Mouse (Mus musculus) granulocyte monocyte progenitor cell, adult 5-6 weeks (primary cell): ENCODE data around the gene Mgrn1. TPM values are rescaled to one million over a fixed set of nuclear protein-coding genes. Genes with fewer than 3 reads are reported as not detected.

ENCODE experiments used
- ATAC-seq: replicated peaks from 2 replicates; pipeline ENCODE4 v1.8.0; 2016; ENCODE audit warnings: mild to moderate bottlenecking, moderate TSS enrichment, inconsistent platforms; ENCODE audit not compliant: poor library complexity, severe bottlenecking
- total RNA-seq, 2 experiments: library from RNA; stranded (forward) in 1 of 2; stranded (reverse) in 1 of 2; fragments of 200-712, 200-1000 nt in 1 of 2; fragments of >200 nt in 1 of 2; fragmentation: Nextera tagmentation in 1 of 2; gene quantifications; 2 replicates each; pipeline ENCODE4 v1.2.3; 2014 to 2017

Gene Mgrn1
- 28.3 and 33.5 TPM in 2 replicates for total RNA-seq (2014; fragmentation: Nextera tagmentation)
- total RNA-seq (2017): 16.6 and 21.6 TPM in 2 replicates

DNA sequence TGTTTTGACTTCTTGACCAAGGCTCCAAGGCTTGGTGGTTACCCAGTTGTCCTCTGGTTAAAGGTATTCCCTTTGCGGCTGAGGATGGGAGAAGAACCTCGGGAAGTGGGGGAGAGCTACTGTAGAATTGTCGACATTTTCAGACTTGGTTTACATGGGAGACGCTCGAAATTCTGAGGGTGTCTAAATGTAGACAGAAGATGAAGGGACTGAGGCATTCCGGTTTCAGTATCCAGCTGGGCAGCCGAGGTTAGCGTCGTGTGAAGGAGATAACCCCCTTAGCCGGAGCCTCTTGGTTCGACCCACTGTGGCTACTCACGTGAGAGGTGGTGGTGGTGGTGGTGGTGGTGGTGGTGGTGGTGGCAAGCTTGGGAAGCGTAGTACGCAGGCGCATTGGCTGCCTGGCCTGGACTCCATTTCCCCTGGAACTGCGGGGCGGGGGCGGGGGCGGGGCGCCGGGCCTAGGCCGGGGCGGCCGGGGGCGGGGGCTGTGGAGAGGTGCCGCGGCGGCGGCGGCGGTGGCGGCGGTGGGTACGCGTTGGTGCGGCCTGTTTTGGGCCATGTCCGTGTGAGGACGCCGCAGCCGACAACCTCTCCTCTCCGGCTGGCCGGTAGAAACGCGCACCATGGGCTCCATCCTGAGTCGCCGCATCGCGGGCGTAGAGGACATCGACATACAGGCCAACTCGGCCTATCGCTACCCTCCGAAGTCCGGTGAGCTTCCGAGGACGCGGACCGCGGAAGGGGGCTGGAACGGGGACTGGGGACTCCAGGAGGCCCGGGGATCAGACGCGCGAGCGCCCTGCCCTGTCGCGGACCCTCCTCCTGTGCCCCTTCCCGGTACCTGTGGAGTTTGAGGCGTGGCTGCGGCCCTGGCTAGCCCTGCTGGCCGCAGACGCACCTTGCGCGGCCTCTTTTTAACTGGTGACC, at the start of gene Mgrn1:
Mgrn1 (plus strand) TSS at position 490 of the 930 bp plus-strand sequence.
- ATAC-seq: peak; percentile 85

GRCm38 (mm10) chr16:4837631-4838030, 48.4 kb upstream of the Mgrn1 start:
- ATAC-seq: no peak

- ATAC-seq: peak; percentile 37; the same call in 1 of the 2 replicates
These were observed 46.5 kb upstream of the Mgrn1 start for GRCm38 (mm10) chr16:4839552-4839951.

GRCm38 (mm10) chr16:4840231-4840630, 45.8 kb upstream of the Mgrn1 start:
- no peak for ATAC-seq

DNA sequence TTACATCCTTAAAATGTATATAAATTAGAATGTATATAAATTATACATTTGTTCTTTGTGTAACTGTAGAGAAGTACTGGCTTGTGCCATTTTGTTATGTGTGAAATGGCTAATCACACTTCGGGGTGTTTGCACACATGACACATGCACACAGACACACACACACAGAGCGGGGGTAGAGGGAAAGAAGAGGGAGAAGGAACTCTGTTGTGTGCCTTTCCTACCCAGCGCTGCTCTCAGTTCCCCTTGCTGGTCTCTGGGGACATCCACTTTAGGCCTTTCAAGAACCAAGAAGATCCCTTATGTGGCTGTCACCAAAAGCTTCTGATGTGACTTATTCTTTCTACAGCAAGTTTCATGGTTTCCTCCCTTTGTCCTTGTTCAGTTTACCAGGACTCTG, 39.0 kb upstream of the Mgrn1 start:
- peak; percentile 65; the same call in 1 of the 2 replicates for ATAC-seq

DNA sequence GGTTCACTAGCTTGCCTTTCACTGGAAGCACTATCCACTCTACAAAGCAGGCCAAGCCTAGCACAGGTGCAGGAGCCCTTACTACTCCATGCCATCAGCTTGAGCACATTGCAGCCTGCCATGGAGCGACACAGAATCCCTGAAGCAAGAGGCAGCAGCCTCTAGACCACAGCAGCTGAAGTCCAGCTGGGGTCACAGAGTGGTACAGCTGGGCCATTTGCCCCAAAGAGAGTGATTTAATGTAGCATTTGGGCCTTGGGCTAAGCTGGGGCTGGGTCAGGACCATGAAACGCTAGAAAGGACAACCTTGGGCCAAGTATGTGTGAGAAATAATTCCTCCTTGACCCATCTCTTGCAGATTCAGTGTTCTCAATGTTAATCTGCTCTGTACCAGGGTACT, 38.0 kb upstream of the Mgrn1 start:
- ATAC-seq: no peak

DNA sequence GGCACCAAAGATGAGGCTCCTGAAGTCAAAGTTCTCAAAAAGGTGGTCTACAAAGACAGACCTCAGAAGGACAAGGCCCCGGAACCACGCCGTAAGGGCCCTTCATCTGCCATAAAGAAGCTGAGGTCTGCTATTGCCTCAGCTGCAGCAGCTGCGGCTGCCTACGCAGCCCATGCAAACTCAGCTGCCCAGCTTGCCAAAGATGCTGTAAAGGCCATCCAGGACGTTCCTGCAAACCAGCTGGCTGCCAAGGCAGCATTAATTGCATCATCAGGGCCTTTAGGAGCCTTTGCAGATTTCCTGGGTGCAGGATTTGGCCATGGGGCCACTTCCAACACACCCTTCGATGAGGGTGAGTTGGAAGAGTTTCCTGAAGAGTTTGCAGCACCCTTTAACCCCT, 35.7 kb upstream of the Mgrn1 start:
- ATAC-seq: no peak

DNA sequence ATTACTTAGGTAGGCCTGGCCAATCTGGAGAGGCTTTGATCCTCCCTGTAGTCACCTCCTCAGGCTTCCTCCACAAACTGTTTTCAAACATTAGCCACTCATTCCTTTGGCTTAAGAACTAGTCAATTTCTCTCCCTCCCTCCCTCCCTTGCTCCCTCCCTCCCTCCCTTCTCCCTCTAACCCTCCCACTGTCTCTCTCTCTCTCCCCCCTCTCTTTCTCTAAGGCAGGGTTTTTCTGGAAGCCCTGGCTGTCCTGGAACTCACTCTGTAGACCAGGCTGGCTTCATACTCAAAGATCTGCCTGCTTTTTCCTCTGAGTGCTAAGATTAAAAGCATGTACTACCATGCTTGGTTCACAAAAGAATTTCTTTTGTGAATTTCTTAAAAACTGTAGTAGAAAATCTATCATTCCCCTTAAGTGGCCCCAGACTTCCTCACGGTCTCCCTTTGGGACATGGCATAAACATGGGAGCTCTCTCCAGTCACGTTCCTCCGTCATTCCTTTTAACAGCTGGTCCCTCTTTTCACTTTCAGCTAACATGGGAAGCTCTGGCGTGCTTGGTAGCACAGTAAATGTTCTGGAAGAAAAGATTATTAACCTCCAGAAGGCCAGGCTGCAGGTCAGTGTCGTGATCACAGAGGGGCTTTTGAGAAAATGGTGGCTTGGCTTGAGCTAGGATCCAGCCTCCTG, 35.0 kb upstream of the Mgrn1 start:
- no peak for ATAC-seq

DNA sequence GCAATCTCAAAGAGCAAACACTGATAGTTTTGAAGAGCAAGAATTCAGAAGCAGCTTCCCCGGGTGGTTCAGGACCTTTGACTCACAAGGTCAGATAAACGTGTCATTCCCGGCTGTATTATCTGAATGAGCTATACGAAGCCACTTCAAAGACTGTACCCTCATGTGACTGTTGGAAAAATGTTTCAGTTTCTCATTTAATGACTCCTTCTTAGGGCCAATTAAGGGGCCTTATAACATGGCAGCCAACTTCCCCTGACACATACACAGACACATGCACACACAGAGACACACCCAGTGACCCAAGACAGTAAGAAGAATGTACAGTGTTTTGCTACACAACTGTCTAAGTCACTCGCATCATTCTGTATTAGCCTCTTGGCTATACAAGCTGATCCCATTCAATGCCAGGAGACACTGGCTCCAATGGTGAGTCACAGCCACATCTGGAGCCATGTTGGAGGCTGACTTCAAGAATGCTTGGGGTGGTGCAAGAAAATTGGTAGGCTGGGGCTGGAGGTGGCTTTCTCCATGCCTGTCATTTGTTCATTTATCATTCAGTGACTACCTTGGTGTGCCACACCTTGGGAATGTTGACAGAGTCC, 30.9 kb upstream of the Mgrn1 start:
- ATAC-seq: no peak

DNA sequence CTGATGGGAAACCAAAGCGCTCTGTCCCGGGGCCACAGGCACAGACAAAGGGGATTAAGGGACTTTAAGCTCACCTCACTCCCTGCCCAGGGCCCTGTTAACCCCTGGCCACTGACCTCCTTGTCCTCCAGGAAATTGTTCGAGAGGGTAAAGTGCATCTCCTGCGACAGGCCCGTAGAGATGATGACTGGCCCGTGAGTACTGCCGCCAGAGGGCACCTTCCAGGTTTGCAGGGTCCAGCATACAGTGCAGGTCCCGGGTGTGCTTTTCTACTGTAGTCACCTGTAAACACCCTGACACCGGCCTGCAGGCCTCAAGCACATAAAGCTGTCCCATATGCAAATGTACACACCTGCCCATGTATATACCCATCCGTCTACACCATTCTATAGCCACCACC, 24.7 kb upstream of the Mgrn1 start:
- ATAC-seq: no peak

- peak; percentile 95 for ATAC-seq
These were observed 23.1 kb upstream of the Mgrn1 start for GRCm38 (mm10) chr16:4862863-4863483.

DNA sequence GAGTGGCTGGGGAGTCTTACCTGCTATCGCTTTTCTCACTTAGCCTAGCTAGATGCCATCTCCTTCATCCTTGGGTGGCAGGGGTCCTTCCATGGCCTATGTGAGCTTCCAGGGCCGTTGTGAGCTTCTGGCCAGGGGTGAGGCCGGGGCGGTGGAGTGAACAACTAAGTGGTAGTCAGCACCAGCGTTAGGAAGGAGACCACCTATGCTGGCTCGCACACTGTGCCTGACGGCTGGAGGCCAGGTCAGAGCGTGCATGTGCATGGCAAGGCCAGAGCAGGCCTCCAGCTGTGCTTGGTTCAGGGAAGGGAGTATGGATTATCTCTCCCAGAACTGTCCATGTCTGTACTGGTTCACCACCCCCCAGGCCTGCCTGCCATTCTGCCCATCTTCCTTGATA, 22.3 kb upstream of the Mgrn1 start:
- no peak for ATAC-seq

GRCm38 (mm10) chr16:4866101-4866695, 19.9 kb upstream of the Mgrn1 start:
- no peak for ATAC-seq

- no peak for ATAC-seq
These were observed 15.6 kb upstream of the Mgrn1 start for GRCm38 (mm10) chr16:4870490-4870889.

- no peak for ATAC-seq
These were observed 14.1 kb upstream of the Mgrn1 start for GRCm38 (mm10) chr16:4871926-4872325.

DNA sequence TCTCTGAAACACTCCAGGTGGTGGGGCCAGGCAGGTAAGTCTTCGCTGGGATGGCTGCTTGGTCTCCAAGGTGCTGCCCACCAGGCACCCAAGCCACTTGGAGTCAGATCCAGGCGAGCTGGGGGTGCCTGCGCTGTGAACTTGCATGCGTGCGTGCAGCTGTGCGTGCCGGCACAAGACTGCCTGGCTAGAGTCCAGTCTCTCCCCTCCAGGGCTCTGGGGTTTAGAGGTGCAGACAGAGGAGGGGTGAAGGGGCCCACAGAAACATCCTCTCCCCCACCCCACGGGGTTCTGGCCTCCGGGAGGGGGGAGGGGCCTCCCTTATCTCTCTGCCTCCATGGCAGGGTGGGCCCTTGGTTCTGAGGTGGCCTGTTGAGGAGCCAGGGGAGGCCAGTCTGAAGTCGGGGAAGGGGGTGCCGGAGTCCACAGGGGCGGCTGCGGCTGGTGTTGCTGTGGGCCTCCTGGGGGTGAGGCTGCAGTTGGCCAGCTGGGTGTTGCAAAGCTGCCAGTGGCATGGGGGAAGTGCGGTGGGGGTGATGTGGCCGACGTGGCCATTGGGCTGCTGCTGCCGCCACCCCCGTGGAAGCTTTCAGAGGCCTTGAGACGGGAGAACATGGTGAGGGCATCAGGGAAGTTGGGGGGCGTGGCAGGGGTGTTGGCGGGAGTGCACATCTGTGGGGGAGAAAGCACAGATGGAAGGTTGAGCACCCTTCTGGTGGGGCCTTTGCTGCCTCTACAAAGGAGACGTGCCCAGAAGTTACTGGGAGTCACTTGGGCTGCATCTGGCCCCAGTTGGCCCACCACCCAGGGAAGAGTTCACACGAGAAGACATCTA, 10.6 kb upstream of the Mgrn1 start:
- no peak; the same call in 1 of the 2 replicates for ATAC-seq

- no peak for ATAC-seq
These were observed 9.9 kb upstream of the Mgrn1 start for GRCm38 (mm10) chr16:4876033-4876680.

- ATAC-seq: peak; percentile 19
These were observed 8.9 kb upstream of the Mgrn1 start for GRCm38 (mm10) chr16:4877195-4877594.

- ATAC-seq: no peak
These were observed 8.3 kb upstream of the Mgrn1 start for GRCm38 (mm10) chr16:4877701-4878100.
